Mouse (Mus musculus) lung, embryonic 14.5 days (tissue): ENCODE results near the gene Fgb. TPM values are rescaled to one million over a fixed set of nuclear protein-coding genes. Genes with fewer than 3 reads are reported as not detected.

Experiments
- ATAC-seq: fragments of 200-750 bp; cut with Nextera tagmentation; 2 replicates; pipeline ENCODE4 v1.8.0; 2017; ENCODE audit warnings: mild to moderate bottlenecking, moderate TSS enrichment, moderate library complexity; ENCODE audit not compliant: insufficient read depth
- DNase-seq: peaks from one replicate; pipeline ENCODE4 v3.0.0-alpha.2; 2015
- H3K27ac ChIP-seq: fragments of 300-500 bp; sonication (generic); 2 replicates; pipeline ENCODE4 v1.5.1; 2014; ENCODE audit warnings: low read depth, mild to moderate bottlenecking, moderate library complexity
- H3K27me3 ChIP-seq: fragments of 300-500 bp; sonication (generic); 2 replicates; pipeline ENCODE4 v1.6.1; 2014; ENCODE audit warnings: low read length, control low read depth; ENCODE audit not compliant: insufficient read depth
- H3K36me3 ChIP-seq: fragments of 300-500 bp; sonication (generic); 2 replicates; pipeline ENCODE4 v1.6.1; 2014; ENCODE audit warnings: control low read depth; ENCODE audit not compliant: insufficient read depth
- H3K4me1 ChIP-seq: fragments of 300-500 bp; sonication (generic); 2 replicates; pipeline ENCODE4 v1.6.1; 2014; ENCODE audit warnings: antibody characterized with exemption, control low read depth; ENCODE audit not compliant: insufficient read depth
- H3K4me2 ChIP-seq: fragments of 300-500 bp; sonication (generic); 2 replicates; pipeline ENCODE4 v1.6.1; 2014; ENCODE audit warnings: mild to moderate bottlenecking
- H3K4me3 ChIP-seq: fragments of 300-500 bp; sonication (generic); 2 replicates; pipeline ENCODE4 v1.5.1; 2014; ENCODE audit warnings: low read depth, low read length
- H3K9ac ChIP-seq: fragments of 300-500 bp; sonication (generic); 2 replicates; pipeline ENCODE4 v1.6.1; 2014
- H3K9me3 ChIP-seq: fragments of 300-500 bp; sonication (generic); 2 replicates; pipeline ENCODE4 v1.6.1; 2016; ENCODE audit warnings: low read depth, low read length, control low read depth
- CTCF ChIP-seq: IDR thresholded peaks from 2 replicates; pipeline ENCODE4 v1.5.1; 2016; ENCODE audit warnings: antibody characterized with exemption, low read depth
- WGBS: fragments of 180-500 bp; shearing (Covaris S2); extraction: QIAGEN DNeasy Blood & Tissue Kit; methylation state at CpG from one replicate; pipeline ENCODE4 v1.1.7; 2014; 5-methylcytosine and 5-hydroxymethylcytosine counted together
- polyA plus RNA-seq: library from polyadenylated mRNA; unstranded; fragments of >200 nt; fragmentation: Nextera tagmentation; extraction: Ambion mirVana; gene quantifications from 2 replicates; pipeline ENCODE4 v1.2.1, GENCODE M21; 2014

Fgb gene
- 0.09 TPM in 2 replicates for polyA plus RNA-seq

- DNase-seq (no peak), ATAC-seq (no peak)
- no peaks in the 10 kb centered on the region for H3K36me3 ChIP-seq
- no peaks in the 10 kb centered on the region for H3K27me3 ChIP-seq
- no peak within 1 kb of the TSS for H3K27ac ChIP-seq
- no peak within 1 kb of the TSS for H3K4me2 ChIP-seq
- H3K4me1 ChIP-seq, result no peaks in the 10 kb centered on the region
- 78% methylated on average over 8 of the region's 8 CpGs for WGBS
- no peak for TF ChIP-seq CTCF
- no peak within 1 kb of the TSS for H3K4me3 ChIP-seq
- no peaks in the 10 kb centered on the region for H3K9me3 ChIP-seq
- no peak within 1 kb of the TSS for H3K9ac ChIP-seq
These were observed at the start of gene Fgb for GRCm38 (mm10) chr3:83049680-83050079. Gene Fgb (minus strand): TSS chr3:83049863.

GRCm38 (mm10) chr3:83099139-83099538, 49.5 kb upstream of the Fgb start:
- no peak for TF ChIP-seq CTCF
- peak overlapping the region; percentile 53 for H3K4me2 ChIP-seq
- H3K36me3 ChIP-seq, result no peaks in the 10 kb centered on the region
- no peaks in the 10 kb centered on the region for H3K4me1 ChIP-seq
- ATAC-seq, result no peak
- H3K9me3 ChIP-seq, result no peaks in the 10 kb centered on the region
- DNase-seq, result no peak
- peak overlapping the region; percentile 13; the same call in 1 of the 2 replicates for H3K4me3 ChIP-seq
- 0 out of 2 replicates have a peak, but pooled peaks cover 3% of the 10 kb centered on the region for H3K27me3 ChIP-seq
- H3K27ac ChIP-seq, result no peak overlapping the region
- WGBS, result 70% methylated on average over 1 of the region's 1 CpGs
- H3K9ac ChIP-seq, result no peak overlapping the region

- 9% methylated on average over 14 of the region's 14 CpGs for WGBS
- DNase-seq (peak; percentile 59), ATAC-seq (peak; percentile 54; the same call in 1 of the 2 replicates)
- Histone ChIP-seq H3K36me3 (no peaks in the 10 kb centered on the region), H3K4me2 (peak overlapping the region; percentile 53), H3K9me3 (no peaks in the 10 kb centered on the region), H3K27ac (no peak overlapping the region), H3K4me1 (no peaks in the 10 kb centered on the region), H3K9ac (0 out of 2 replicates have a peak overlapping the region, but pooled peaks have one; percentile 1), H3K4me3 (peak overlapping the region; percentile 13), H3K27me3 (0 out of 2 replicates have a peak, but pooled peaks cover 3% of the 10 kb centered on the region)
- TF ChIP-seq CTCF, result no peak
These were observed 48.9 kb upstream of the Fgb start for GRCm38 (mm10) chr3:83098546-83099034.

GRCm38 (mm10) chr3:83097586-83097985, 47.9 kb upstream of the Fgb start:
- no peak for TF ChIP-seq CTCF
- Histone ChIP-seq H3K36me3 (no peaks in the 10 kb centered on the region), H3K9ac (no peak overlapping the region), H3K4me1 (no peaks in the 10 kb centered on the region), H3K4me2 (no peak overlapping the region), H3K9me3 (no peaks in the 10 kb centered on the region), H3K27me3 (0 out of 2 replicates have a peak, but pooled peaks cover 3% of the 10 kb centered on the region), H3K27ac (no peak overlapping the region), H3K4me3 (no peak overlapping the region)
- ATAC-seq (no peak), DNase-seq (no peak)
- 70% methylated on average over 6 of the region's 6 CpGs for WGBS

GRCm38 (mm10) chr3:83080567-83081055, 30.9 kb upstream of the Fgb start:
- ATAC-seq (peak; percentile 92), DNase-seq (peak; percentile 86)
- Histone ChIP-seq H3K9me3 (no peaks in the 10 kb centered on the region), H3K4me1 (peaks cover 2% of the 10 kb centered on the region; the same call in 1 of the 2 replicates), H3K9ac (no peak overlapping the region), H3K27ac (0 out of 2 replicates have a peak overlapping the region, but pooled peaks have one; percentile 18), H3K4me2 (peak overlapping the region; percentile 67), H3K36me3 (no peaks in the 10 kb centered on the region), H3K27me3 (no peaks in the 10 kb centered on the region), H3K4me3 (peak overlapping the region; percentile 31)
- 1% methylated on average over 11 of the region's 11 CpGs for WGBS
- peak; percentile 97 for TF ChIP-seq CTCF

- DNase-seq, result peak; percentile 67
- no peak overlapping the region for H3K4me2 ChIP-seq
- peaks cover 13% of the 10 kb centered on the region for H3K36me3 ChIP-seq
- no peak for TF ChIP-seq CTCF
- H3K9me3 ChIP-seq, result no peaks in the 10 kb centered on the region
- peaks cover 2% of the 10 kb centered on the region; the same call in 1 of the 2 replicates for H3K4me1 ChIP-seq
- H3K9ac ChIP-seq, result no peak overlapping the region
- no peaks in the 10 kb centered on the region for H3K27me3 ChIP-seq
- WGBS, result 31% methylated on average over 2 of the region's 3 CpGs
- no peak overlapping the region for H3K4me3 ChIP-seq
- ATAC-seq, result peak; percentile 13; the same call in 1 of the 2 replicates
- no peak overlapping the region for H3K27ac ChIP-seq
These were observed 26.9 kb upstream of the Fgb start for GRCm38 (mm10) chr3:83076563-83076962.

- no peak for DNase-seq
- H3K9me3 ChIP-seq, result no peaks in the 10 kb centered on the region
- no peak for TF ChIP-seq CTCF
- peaks cover 72% of the 10 kb centered on the region for H3K36me3 ChIP-seq
- H3K4me1 ChIP-seq, result no peaks in the 10 kb centered on the region
- H3K9ac ChIP-seq, result no peak overlapping the region
- no peak overlapping the region for H3K4me3 ChIP-seq
- WGBS, result 78% methylated on average over 4 of the region's 4 CpGs
- no peak overlapping the region for H3K4me2 ChIP-seq
- H3K27ac ChIP-seq, result no peak overlapping the region
- H3K27me3 ChIP-seq, result no peaks in the 10 kb centered on the region
- ATAC-seq, result no peak
These were observed 20.6 kb upstream of the Fgb start for GRCm38 (mm10) chr3:83070231-83070630.
